8 mouse cellular contexts compared by ENCODE assay signal in the genomic region with DNA sequence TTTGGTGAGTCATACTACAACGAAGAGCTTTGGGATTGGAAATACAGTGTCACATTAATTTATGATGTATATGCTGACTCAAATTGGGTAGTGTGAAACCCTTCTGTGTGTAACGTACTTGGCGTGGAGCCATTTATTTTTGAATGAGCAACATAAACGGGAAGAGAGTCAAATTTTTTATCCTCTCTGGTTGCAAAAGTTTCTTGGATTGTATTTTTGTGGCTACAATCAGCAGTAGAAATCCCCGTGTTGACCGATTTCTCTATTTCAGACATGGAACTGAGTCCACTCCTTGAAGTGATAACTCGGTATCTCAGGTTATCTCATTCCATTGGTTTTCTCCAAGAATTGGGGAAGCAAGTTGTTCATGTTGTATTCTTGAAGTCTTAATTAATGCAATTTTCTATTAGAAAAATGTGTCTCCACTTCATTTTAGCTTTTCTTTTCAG. TPM values are rescaled to one million over a fixed set of nuclear protein-coding genes. Genes with fewer than 3 reads are reported as not detected.
DNase-seq lines count a peak whose midpoint lies in the region; ATAC-seq and TF ChIP-seq lines count a peak whose summit lies in the region.

No protein-coding gene starts in this region.

- DNase-seq in layer of hippocampus, adult 2 months (ENCODE audit: low spot score in 2 of 2): no peak
- no peak for DNase-seq in layer of hippocampus, postnatal 10 days (ENCODE audit: low spot score in 2 of 2)
- no peak for DNase-seq in spleen, postnatal 4 days (ENCODE audit: low spot score in 2 of 2)
- DNase-seq in gastrocnemius, postnatal 14 days: no peak

- no peaks in the 10 kb centered on the region for H3K36me3 ChIP-seq in intestine, postnatal 0 days (ENCODE audit: control insufficient read depth, insufficient read depth)
- peaks cover 6% of the 10 kb centered on the region for H3K36me3 ChIP-seq in myocyte (ENCODE audit: control insufficient read depth, insufficient read depth)

- intact Hi-C loops in gastrocnemius, postnatal 14 days (cut with DNase I; ENCODE audit: low total_unique reads): no loop called here

- peak overlapping the region; percentile 77 for H3K4me2 ChIP-seq in intestine, postnatal 0 days (replicated peaks; ENCODE audit: low read depth)
- peak overlapping the region; percentile 99 for H3K4me2 ChIP-seq in myocyte (ENCODE audit: low read depth)

- no peak for TF ChIP-seq CTCF in layer of hippocampus, adult 2 months (conservative IDR thresholded peaks at IDR 0.05)
- TF ChIP-seq CTCF in cortical plate, adult 2 months (IDR thresholded peaks at IDR 0.05; ENCODE audit: extremely low read depth, insufficient read depth, low read length): no peak
- TF ChIP-seq CTCF in intestine, postnatal 0 days (IDR thresholded peaks at IDR 0.05; ENCODE audit: low read depth): no peak

- H3K4me3 ChIP-seq in layer of hippocampus, adult 2 months: peak overlapping the region; percentile 95
- peak overlapping the region; percentile 93 for H3K4me3 ChIP-seq in cortical plate, adult 2 months (ENCODE audit: insufficient read depth, low read length)
- peak overlapping the region; percentile 88 for H3K4me3 ChIP-seq in intestine, postnatal 0 days (ENCODE audit: low read depth, low read length)
- H3K4me3 ChIP-seq in myocyte: peak overlapping the region; percentile 74

- H3K79me2 ChIP-seq in myocyte (ENCODE audit: control insufficient read depth, insufficient read depth): peaks cover 60% of the 10 kb centered on the region

- whole genome bisulfite sequencing in intestine, postnatal 0 days: 1% methylated on average over 7 of the region's 7 CpGs

- no peak for TF ChIP-seq POLR2A in cortical plate, adult 2 months (IDR thresholded peaks at IDR 0.05; ENCODE audit: extremely low read depth, insufficient read depth, low read length)
- TF ChIP-seq POLR2A in myocyte (IDR thresholded peaks at IDR 0.05; ENCODE audit: insufficient read length, low read depth): no peak

- no peaks in the 10 kb centered on the region for H3K9me3 ChIP-seq in intestine, postnatal 0 days (ENCODE audit: control insufficient read depth)

- H3K27ac ChIP-seq in layer of hippocampus, adult 2 months: peak overlapping the region; percentile 99
- H3K27ac ChIP-seq in cortical plate, adult 2 months (ENCODE audit: insufficient read depth, low read length): no peak overlapping the region; the same call in 1 of the 2 replicates
- H3K27ac ChIP-seq in intestine, postnatal 0 days (ENCODE audit: low read depth, low read length): peak overlapping the region; percentile 100

- no peak for ATAC-seq in intestine, postnatal 0 days
- ATAC-seq in cerebellum, adult (ENCODE audit: insufficient number of reproducible peaks, low FRiP score, low TSS enrichment): no peak

- H3K4me1 ChIP-seq in cortical plate, adult 2 months (ENCODE audit: control insufficient read depth, insufficient read depth, low read length): peaks cover 9% of the 10 kb centered on the region
- peaks cover 6% of the 10 kb centered on the region; the same call in 1 of the 2 replicates for H3K4me1 ChIP-seq in intestine, postnatal 0 days (replicated peaks; ENCODE audit: control insufficient read depth, insufficient read depth, low read length)

- H3ac ChIP-seq in myocyte (ENCODE audit: control insufficient read depth, insufficient read length): peak overlapping the region; percentile 86

- H3K27me3 ChIP-seq in intestine, postnatal 0 days (replicated peaks; ENCODE audit: control insufficient read depth, insufficient read depth, low read length): no peaks in the 10 kb centered on the region
- no peaks in the 10 kb centered on the region for H3K27me3 ChIP-seq in myocyte (ENCODE audit: control insufficient read depth, insufficient read depth, insufficient read length)

- H3K9ac ChIP-seq in intestine, postnatal 0 days (ENCODE audit: low read depth, low read length): peak overlapping the region; percentile 100

TF ChIP-seq in myocyte, 11 proteins besides CTCF, POLR2A, EP300 and RAD21:
- TF ChIP-seq POLR2AphosphoS2 (IDR thresholded peaks at IDR 0.05; ENCODE audit: insufficient read length, low read depth) (no peak), MYOD1 (IDR thresholded peaks at IDR 0.05; ENCODE audit: control insufficient read depth in 1 of 3, insufficient read length in 2 of 3, low read depth in 2 of 3) (no peak)

RNA-seq across cellular contexts. Expression of a gene that starts 1.3 kb away (rescaled TPM):
- total RNA-seq in layer of hippocampus, adult 2 months (2021): 100 to 1,000 TPM; 110 to 112 TPM
- 100 to 1,000 TPM; 139 to 140 TPM for total RNA-seq in layer of hippocampus, postnatal 10 days (2021)
- polyA plus RNA-seq in cortical plate, adult 2 months (2012; rRNA removed): 106 and 107 TPM in 2 replicates
- polyA plus RNA-seq in intestine, postnatal 0 days (2015; fragmentation: Nextera tagmentation; extraction: Ambion mirVana): 44.9 and 47.9 TPM in 2 replicates
- 56.4 TPM for polyA plus RNA-seq in myocyte (2012; fragmentation: generic; extraction: Trizol)
- total RNA-seq in gastrocnemius, postnatal 14 days (2021): 10 to 100 TPM; 40.8 to 41.4 TPM

RNA-seq across cellular contexts. Expression of a gene that starts 45.5 kb away (rescaled TPM):
- not detected for total RNA-seq in layer of hippocampus, adult 2 months (2021)
- not detected for total RNA-seq in layer of hippocampus, postnatal 10 days (2021)
- polyA plus RNA-seq in cortical plate, adult 2 months (2012; rRNA removed): not detected in 2 replicates
- not detected in 2 replicates for polyA plus RNA-seq in intestine, postnatal 0 days (2015; fragmentation: Nextera tagmentation; extraction: Ambion mirVana)
- not detected for polyA plus RNA-seq in myocyte (2012; fragmentation: generic; extraction: Trizol)
- total RNA-seq in gastrocnemius, postnatal 14 days (2021): not detected
